Comparison of ENCODE assay signal across 10 mouse cellular contexts in the genomic region with DNA sequence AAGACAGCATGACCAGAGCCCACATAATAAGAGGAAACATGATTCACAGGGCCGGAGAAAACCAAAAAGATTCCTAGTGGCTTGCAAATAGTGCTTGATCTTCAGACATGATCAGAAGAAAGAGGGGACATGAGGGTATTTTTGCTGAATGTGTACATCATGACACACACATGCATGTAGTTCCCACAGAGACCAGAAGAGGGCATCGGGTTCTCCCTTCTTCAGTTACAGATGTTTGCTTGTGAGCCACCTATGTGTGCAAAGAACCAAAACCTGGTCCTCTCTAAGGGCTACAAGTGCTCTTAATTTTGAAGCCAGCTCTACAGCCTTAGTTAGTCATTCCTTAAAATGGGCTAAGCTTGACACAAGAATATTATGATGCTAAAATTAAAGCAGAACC.
DNase-seq lines count a peak whose midpoint lies in the region; ATAC-seq and TF ChIP-seq lines count a peak whose summit lies in the region.
"Had no signal": no experiment of that assay in that cellular context is flagged by ENCODE, and none has a peak within 500 bp of the region (broad histone marks: within the 10 kb centered on the region; RNA-seq: fewer than 3 reads in every experiment).

No protein-coding gene starts in this region.

- DNase-seq in adrenal gland, postnatal 36 days, result peak; percentile 19 to 23
- DNase-seq in adrenal gland, postnatal 25 days, result no peak
- no peak for DNase-seq in layer of hippocampus, adult 2 months (ENCODE audit: low spot score in 2 of 2)
- DNase-seq in layer of hippocampus, adult 8-10 months (ENCODE audit: low spot score in 2 of 2), result no peak
- no peak for DNase-seq in Patski (ENCODE audit: low read depth, low spot score)
- no peak for DNase-seq in liver, embryonic 14.5 days (ENCODE audit: low read depth in 3 of 3, low spot score in 3 of 3)
- DNase-seq in gastrocnemius, adult 18-20 months (ENCODE audit: low spot score), result no peak
- no peak for DNase-seq in layer of hippocampus, postnatal 14 days (ENCODE audit: low spot score in 2 of 2)
- DNase-seq: B cell, adult 2 months had no signal

- H3K36me3 ChIP-seq in liver, embryonic 14.5 days (replicated peaks; ENCODE audit: control insufficient read depth, insufficient read depth, low read depth), result no peaks in the 10 kb centered on the region

- H3K27me3 ChIP-seq in Patski, result no peaks in the 10 kb centered on the region
- no peaks in the 10 kb centered on the region for H3K27me3 ChIP-seq in liver, embryonic 14.5 days (ENCODE audit: control insufficient read depth, insufficient read depth, low read length)

- TF ChIP-seq EP300 in liver, embryonic 14.5 days (IDR thresholded peaks at IDR 0.05; ENCODE audit: low read depth), result no peak

- no peak overlapping the region for H3K9ac ChIP-seq in liver, embryonic 14.5 days (replicated peaks)

- no peaks in the 10 kb centered on the region for H3K9me3 ChIP-seq in liver, embryonic 14.5 days (ENCODE audit: control insufficient read depth, low read length)

- WGBS in liver, embryonic 14.5 days (ENCODE audit: insufficient replicate concordance), result 34% methylated on average over 2 of the region's 2 CpGs

- no peak overlapping the region for H3K27ac ChIP-seq in layer of hippocampus, adult 2 months
- no peak overlapping the region for H3K27ac ChIP-seq in liver, embryonic 14.5 days

- in situ Hi-C loops in Patski (cut with MboI; ENCODE audit: low pct_unique_long_range_greater_than_20kb), result no loop called here

- H3K4me3 ChIP-seq in layer of hippocampus, adult 2 months, result no peak overlapping the region
- no peak overlapping the region for H3K4me3 ChIP-seq in liver, embryonic 14.5 days (ENCODE audit: insufficient read depth in 1 of 2, low read depth in 2 of 2, low read length in 2 of 2)

- H3K4me1 ChIP-seq in liver, embryonic 14.5 days (replicated peaks; ENCODE audit: control insufficient read depth in 2 of 2, insufficient read depth in 2 of 2, low read length in 1 of 2), result no peaks in the 10 kb centered on the region

- no peak for ATAC-seq in Patski
- no peak for ATAC-seq in liver, embryonic 14.5 days (ENCODE audit: insufficient read depth)
- ATAC-seq: forebrain, embryonic 16.5 days had no signal

- POLR2A ChIA-PET in Patski (lab: Charles Lee), result interaction anchor here (0.6 kb wide), 1 partner anchor 31 kb away, joined by 3 read pairs; no protein-coding TSS in a partner anchor

- H3K4me2 ChIP-seq in liver, embryonic 14.5 days (ENCODE audit: low read depth), result no peak overlapping the region

- CTCF ChIA-PET in Patski (lab: Charles Lee), result interaction anchor here (0.8 kb wide), 1 partner anchor 328 kb away, joined by 4 read pairs; no protein-coding TSS in a partner anchor

- TF ChIP-seq CTCF in layer of hippocampus, adult 2 months (conservative IDR thresholded peaks at IDR 0.05), result peak; percentile 67
- TF ChIP-seq CTCF in Patski (IDR thresholded peaks at IDR 0.05), result peak; percentile 60
- TF ChIP-seq CTCF in liver, embryonic 14.5 days (IDR thresholded peaks at IDR 0.05; ENCODE audit: low read depth), result peak; percentile 28; the same call in 1 of the 2 replicates

Comparison
In these comparisons a context has a peak if more than half of its experiments do, and no peak if none do; other contexts are left out.
1. DNase-seq: peak in adrenal gland, postnatal 36 days (2 of 2); none in adrenal gland, postnatal 25 days (single experiment), layer of hippocampus, adult 2 months (0 of 2), layer of hippocampus, adult 8-10 months (0 of 2), Patski (single experiment), liver, embryonic 14.5 days (0 of 3), gastrocnemius, adult 18-20 months (single experiment) and layer of hippocampus, postnatal 14 days (0 of 2).
2. Peak in every context shown above with its lines, with median percentiles within 50 percentile points of each other: CTCF ChIP-seq.